Mouse (Mus musculus) forebrain, embryonic 15.5 days (tissue): ENCODE measurements around the gene Klf4. TPM values are rescaled to one million over a fixed set of nuclear protein-coding genes. Genes with fewer than 3 reads are reported as not detected.

Experiments used
- ATAC-seq: fragments of 200-750 bp; cut with Nextera tagmentation; replicated peaks from 2 replicates; pipeline ENCODE4 v1.8.0; 2017; ENCODE audit warnings: mild to moderate bottlenecking, moderate TSS enrichment, moderate library complexity
- H3K27ac ChIP-seq: fragments of 300-500 bp; sonication (generic); replicated peaks from 2 replicates; pipeline ENCODE4 v1.5.1; 2015; ENCODE audit warnings: mild to moderate bottlenecking, inconsistent platforms
- H3K27me3 ChIP-seq: fragments of 300-500 bp; sonication (generic); 2 replicates; pipeline ENCODE4 v1.6.1; 2015; ENCODE audit warnings: inconsistent platforms
- H3K36me3 ChIP-seq: fragments of 300-500 bp; sonication (generic); 2 replicates; pipeline ENCODE4 v1.6.1; 2015; ENCODE audit warnings: mild to moderate bottlenecking, inconsistent platforms
- H3K4me1 ChIP-seq: fragments of 300-500 bp; sonication (generic); 2 replicates; pipeline ENCODE4 v1.6.1; 2015; ENCODE audit warnings: inconsistent platforms
- H3K4me2 ChIP-seq: fragments of 300-500 bp; sonication (generic); replicated peaks from 2 replicates; pipeline ENCODE4 v1.6.1; 2015; ENCODE audit warnings: mild to moderate bottlenecking, inconsistent platforms
- H3K4me3 ChIP-seq: fragments of 300-500 bp; sonication (generic); 2 replicates; pipeline ENCODE4 v1.5.1; 2015; ENCODE audit warnings: mild to moderate bottlenecking, inconsistent platforms
- H3K9ac ChIP-seq: fragments of 300-500 bp; sonication (generic); replicated peaks from 2 replicates; pipeline ENCODE4 v1.6.1; 2015; ENCODE audit warnings: mild to moderate bottlenecking, inconsistent platforms
- H3K9me3 ChIP-seq: fragments of 300-500 bp; sonication (generic); 2 replicates; pipeline ENCODE4 v1.6.1; 2016; ENCODE audit warnings: inconsistent platforms
- WGBS: fragments of 180-500 bp; shearing (Covaris S2); methylation state at CpG from one replicate; pipeline ENCODE4 v1.1.7; 2015; ENCODE audit warnings: mixed read lengths; 5-methylcytosine and 5-hydroxymethylcytosine counted together
- polyA plus RNA-seq: library from polyadenylated mRNA; unstranded; fragments of >200 nt; fragmentation: Nextera tagmentation; extraction: Ambion mirVana; gene quantifications from 2 replicates; pipeline ENCODE4 v1.2.1, GENCODE M21; 2015

The Klf4 gene
- polyA plus RNA-seq, 1 experiment from 2014 or later = 1.6 TPM

DNA sequence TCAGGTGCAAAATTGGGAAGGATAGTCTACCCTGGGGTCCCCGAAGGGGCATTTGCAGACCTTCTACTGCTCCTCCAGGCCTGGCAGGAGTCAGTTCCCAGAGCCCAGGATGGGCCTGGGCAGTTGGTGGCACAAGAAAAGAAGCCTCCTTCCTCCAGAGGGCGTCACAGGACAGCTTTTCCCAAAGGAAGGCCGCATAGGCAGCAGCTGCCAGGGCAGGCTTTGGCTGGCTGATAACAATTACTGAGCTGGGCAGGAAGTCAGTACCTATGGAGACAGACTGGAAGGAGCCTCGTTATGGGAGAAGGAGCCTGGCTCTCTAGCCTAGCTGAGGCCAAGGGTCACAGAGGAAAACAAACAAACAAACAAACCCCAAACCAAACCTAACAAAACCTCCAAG, 54.3 kb downstream of the Klf4 start:
- Histone ChIP-seq H3K27me3 (no peaks in the 10 kb centered on the region), H3K4me3 (no peak overlapping the region), H3K36me3 (no peaks in the 10 kb centered on the region), H3K4me2 (no peak overlapping the region), H3K9me3 (no peaks in the 10 kb centered on the region), H3K9ac (no peak overlapping the region), H3K4me1 (peaks cover 11% of the 10 kb centered on the region; the same call in 1 of the 2 replicates), H3K27ac (no peak overlapping the region)
- 32% methylated on average over 4 of the region's 4 CpGs for WGBS
- 0 out of 2 replicates have a peak, but pooled peaks have one; percentile 47 for ATAC-seq

DNA sequence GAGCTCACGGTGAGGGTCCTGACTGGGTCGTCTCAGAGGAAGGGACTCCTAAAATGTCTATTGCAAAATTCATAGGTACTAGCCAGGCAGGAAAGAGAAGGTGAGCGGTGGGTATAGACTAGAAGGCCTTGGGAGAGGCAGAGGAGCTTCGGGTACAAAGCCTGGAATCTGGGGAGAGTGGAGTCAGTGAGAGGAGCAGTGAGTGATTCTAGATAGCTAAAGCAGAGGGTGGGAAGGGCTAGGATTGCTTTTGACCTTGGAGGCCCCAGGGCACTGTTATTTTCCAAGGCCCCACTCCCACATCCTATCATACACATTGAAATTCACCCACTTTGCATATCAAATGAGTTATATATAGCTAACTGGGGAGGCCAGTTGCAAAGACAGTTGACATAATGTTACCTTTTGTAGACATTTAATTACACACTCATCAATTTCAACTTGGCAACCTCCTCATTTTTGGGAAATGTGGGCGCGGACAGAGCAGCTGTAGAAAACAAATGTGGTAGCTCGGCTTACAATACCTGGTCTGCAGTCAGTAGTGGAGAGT, 55.0 kb downstream of the Klf4 start:
- Histone ChIP-seq H3K27me3 (no peaks in the 10 kb centered on the region), H3K9ac (no peak overlapping the region), H3K4me1 (peaks cover 11% of the 10 kb centered on the region; the same call in 1 of the 2 replicates), H3K4me3 (no peak overlapping the region), H3K4me2 (no peak overlapping the region), H3K9me3 (no peaks in the 10 kb centered on the region), H3K36me3 (no peaks in the 10 kb centered on the region), H3K27ac (no peak overlapping the region)
- ATAC-seq = no peak
- 82% methylated on average over 7 of the region's 7 CpGs for WGBS

Other genes starting within 250 kb of the Klf4 start
- gene Rad23b, start 182.4 kb downstream of the Klf4 start, polyA plus RNA-seq = 86.1 and 94.0 TPM in 2 replicates